In genomic region chr13:94877211-94877590, GRCm38 (mm10) we compare ENCODE assay signal across 17 mouse cellular contexts. TPM values are rescaled to one million over a fixed set of nuclear protein-coding genes. Genes with fewer than 3 reads are reported as not detected.
DNase-seq lines count a peak whose midpoint lies in the region; ATAC-seq lines count a peak whose summit lies in the region.
"Had no signal": no experiment of that assay in that cellular context is flagged by ENCODE, and none has a peak within 500 bp of the region (broad histone marks: within the 10 kb centered on the region; RNA-seq: fewer than 3 reads in every experiment).

No protein-coding gene starts in this region.

- ATAC-seq in heart, embryonic 11.5 days (replicated peaks; ENCODE audit: insufficient number of reproducible peaks, low FRiP score, low TSS enrichment), result no peak
- no peak; the same call in 1 of the 2 replicates for ATAC-seq in forebrain, embryonic 14.5 days
- 0 out of 2 replicates have a peak, but pooled peaks have one; percentile 13 for ATAC-seq in neural tube, embryonic 12.5 days (ENCODE audit: low FRiP score, low read depth)

- H3K27ac ChIP-seq in heart, embryonic 11.5 days (ENCODE audit: low read depth, low read length), result no peak overlapping the region
- H3K27ac ChIP-seq in forebrain, embryonic 14.5 days (ENCODE audit: low read depth, low read length), result no peak overlapping the region; the same call in 1 of the 2 replicates
- H3K27ac ChIP-seq in limb, embryonic 10.5 days, result no peak overlapping the region
- H3K27ac ChIP-seq in neural tube, embryonic 12.5 days, result 0 out of 2 replicates have a peak overlapping the region, but pooled peaks have one; percentile 1
- H3K27ac ChIP-seq: embryonic facial prominence, embryonic 13.5 days; liver, embryonic 15.5 days had no signal

- H3K36me3 ChIP-seq in heart, embryonic 11.5 days (ENCODE audit: control insufficient read depth, insufficient read depth, low read length), result no peaks in the 10 kb centered on the region
- H3K36me3 ChIP-seq in forebrain, embryonic 14.5 days (ENCODE audit: control insufficient read depth, insufficient read depth, low read length), result no peaks in the 10 kb centered on the region
- no peaks in the 10 kb centered on the region for H3K36me3 ChIP-seq in limb, embryonic 10.5 days
- H3K36me3 ChIP-seq in neural tube, embryonic 12.5 days, result no peaks in the 10 kb centered on the region
- H3K36me3 ChIP-seq: embryonic facial prominence, embryonic 13.5 days; liver, embryonic 15.5 days had no signal

- no peaks in the 10 kb centered on the region for H3K9me3 ChIP-seq in heart, embryonic 11.5 days (replicated peaks; ENCODE audit: control insufficient read depth, low read length)
- H3K9me3 ChIP-seq in forebrain, embryonic 14.5 days (replicated peaks; ENCODE audit: control insufficient read depth, low read length), result no peaks in the 10 kb centered on the region
- H3K9me3 ChIP-seq in limb, embryonic 10.5 days (replicated peaks), result no peaks in the 10 kb centered on the region
- no peaks in the 10 kb centered on the region for H3K9me3 ChIP-seq in neural tube, embryonic 12.5 days
- H3K9me3 ChIP-seq: embryonic facial prominence, embryonic 13.5 days; liver, embryonic 15.5 days had no signal

- peaks cover 79% of the 10 kb centered on the region for H3K27me3 ChIP-seq in heart, embryonic 11.5 days (ENCODE audit: control insufficient read depth, insufficient read depth, low read length)
- H3K27me3 ChIP-seq in forebrain, embryonic 14.5 days (replicated peaks; ENCODE audit: control insufficient read depth, insufficient read depth, low read length), result peaks cover 72% of the 10 kb centered on the region
- peaks cover 99% of the 10 kb centered on the region for H3K27me3 ChIP-seq in limb, embryonic 10.5 days (ENCODE audit: low read depth, poor library complexity, severe bottlenecking)
- H3K27me3 ChIP-seq in neural tube, embryonic 12.5 days (replicated peaks), result peaks cover 80% of the 10 kb centered on the region

- H3K4me1 ChIP-seq in heart, embryonic 11.5 days (ENCODE audit: control insufficient read depth, insufficient read depth, low read length), result peaks cover 5% of the 10 kb centered on the region; the same call in 1 of the 2 replicates
- no peaks in the 10 kb centered on the region for H3K4me1 ChIP-seq in forebrain, embryonic 14.5 days (ENCODE audit: control insufficient read depth, insufficient read depth, low read length)
- H3K4me1 ChIP-seq in limb, embryonic 10.5 days, result peaks cover 19% of the 10 kb centered on the region
- H3K4me1 ChIP-seq in neural tube, embryonic 12.5 days, result peaks cover 11% of the 10 kb centered on the region; the same call in 1 of the 2 replicates
- H3K4me1 ChIP-seq: liver, embryonic 15.5 days had no signal

- no peak overlapping the region for H3K9ac ChIP-seq in heart, embryonic 11.5 days (ENCODE audit: low read depth, low read length)
- H3K9ac ChIP-seq in forebrain, embryonic 14.5 days (ENCODE audit: low read length), result no peak overlapping the region
- peak overlapping the region; percentile 35; the same call in 1 of the 2 replicates for H3K9ac ChIP-seq in neural tube, embryonic 12.5 days
- H3K9ac ChIP-seq: embryonic facial prominence, embryonic 13.5 days; liver, embryonic 15.5 days had no signal

- WGBS in heart, embryonic 11.5 days (ENCODE audit: insufficient replicate concordance), result 1% methylated on average over 27 of the region's 27 CpGs
- 1% methylated on average over 25 of the region's 27 CpGs for WGBS in forebrain, embryonic 14.5 days
- WGBS in limb, embryonic 10.5 days, result under 1% methylated on average over 27 of the region's 27 CpGs
- WGBS in neural tube, embryonic 12.5 days, result 1% methylated on average over 27 of the region's 27 CpGs

- DNase-seq in heart, adult 11 months, result peak; percentile 77
- DNase-seq in forebrain, embryonic 14.5 days (ENCODE audit: low spot score), result no peak
- DNase-seq in limb, embryonic 10.5 days (ENCODE audit: low spot score), result peak; percentile 64
- DNase-seq in thymus, postnatal 0 days (ENCODE audit: low spot score), result no peak
- DNase-seq in spleen, postnatal 4 days (ENCODE audit: low spot score in 2 of 2), result no peak
- no peak for DNase-seq in adrenal gland, adult 2 months
- DNase-seq: cerebellum, adult 9-11 months; heart, adult 18-20 months; kidney, adult 2 months; lung, postnatal 36 days; thymus, postnatal 36 days had no signal

- no peak overlapping the region for H3K4me3 ChIP-seq in heart, embryonic 11.5 days (ENCODE audit: low read depth, low read length)
- H3K4me3 ChIP-seq in forebrain, embryonic 14.5 days (ENCODE audit: low read depth, low read length), result peak overlapping the region; percentile 4; the same call in 1 of the 2 replicates
- H3K4me3 ChIP-seq in limb, embryonic 10.5 days, result no peak overlapping the region
- H3K4me3 ChIP-seq in neural tube, embryonic 12.5 days, result peak overlapping the region; percentile 26
- H3K4me3 ChIP-seq: embryonic facial prominence, embryonic 13.5 days; liver, embryonic 15.5 days had no signal

- no peak overlapping the region for H3K4me2 ChIP-seq in heart, embryonic 11.5 days
- H3K4me2 ChIP-seq in forebrain, embryonic 14.5 days (ENCODE audit: low read length), result no peak overlapping the region
- H3K4me2 ChIP-seq in neural tube, embryonic 12.5 days (replicated peaks), result no peak overlapping the region
- H3K4me2 ChIP-seq: embryonic facial prominence, embryonic 13.5 days; liver, embryonic 15.5 days had no signal

RNA-seq across cellular contexts. Expression of gene Otp, which starts 1.8 kb away (rescaled TPM):
- not detected in 2 replicates for polyA plus RNA-seq in heart, embryonic 11.5 days (2014; fragmentation: Nextera tagmentation; extraction: Ambion mirVana)
- polyA plus RNA-seq in forebrain, embryonic 14.5 days (2014; fragmentation: Nextera tagmentation; extraction: Ambion mirVana), result 2.5 and 2.8 TPM in 2 replicates
- not detected in 2 replicates for polyA plus RNA-seq in limb, embryonic 10.5 days (2016; fragmentation: Nextera tagmentation; extraction: Ambion mirVana)
- polyA plus RNA-seq in neural tube, embryonic 12.5 days (2016; fragmentation: Nextera tagmentation; extraction: Ambion mirVana), result 10.9 and 13.0 TPM in 2 replicates
- polyA plus RNA-seq in thymus, postnatal 0 days (2015; fragmentation: Nextera tagmentation; extraction: Ambion mirVana), result not detected in 2 replicates
- not detected for total RNA-seq in adrenal gland, adult 2 months (2021)
- not detected in 2 replicates for polyA plus RNA-seq in adrenal gland, adult 2 months (2012; rRNA removed)
- total RNA-seq: heart, adult 18-20 months; heart, postnatal 25 days; layer of hippocampus, adult 18-20 months had no signal
- polyA plus RNA-seq: embryonic facial prominence, embryonic 13.5 days; kidney, adult 2 months; liver, embryonic 15.5 days had no signal

Comparison
In these comparisons a context has a peak if more than half of its experiments do, and no peak if none do; other contexts are left out.
1. DNase-seq: peak in heart, adult 11 months (single experiment) and limb, embryonic 10.5 days (single experiment); none in forebrain, embryonic 14.5 days (single experiment), thymus, postnatal 0 days (single experiment), spleen, postnatal 4 days (0 of 2) and adrenal gland, adult 2 months (single experiment).
2. H3K4me3 ChIP-seq: peak in forebrain, embryonic 14.5 days (single experiment) and neural tube, embryonic 12.5 days (single experiment); none in heart, embryonic 11.5 days (single experiment) and limb, embryonic 10.5 days (single experiment).